Mouse (Mus musculus): ENCODE measurements around the gene Tysnd1. TPM values are rescaled to one million over a fixed set of nuclear protein-coding genes. Genes with fewer than 3 reads are reported as not detected.

Gene Tysnd1
- polyA plus RNA-seq, 1 experiment from 2014 or later = 41.5 TPM

GRCm38 (mm10) chr10:61717406-61718296 is 22.3 kb downstream of the Tysnd1 start:
- 0 out of 2 replicates have a peak, but pooled peaks cover 4% of the 10 kb centered on the region for H3K27me3 ChIP-seq (replicated peaks)
- no peaks in the 10 kb centered on the region for H3K9me3 ChIP-seq (replicated peaks)
- no peak overlapping the region for H3K4me2 ChIP-seq
- H3K4me3 ChIP-seq = no peak overlapping the region
- peaks cover 21% of the 10 kb centered on the region for H3K4me1 ChIP-seq
- H3K9ac ChIP-seq = no peak overlapping the region
- H3K36me3 ChIP-seq = no peaks in the 10 kb centered on the region
- ATAC-seq = no peak
- H3K27ac ChIP-seq = no peak overlapping the region
- WGBS (ENCODE audit: insufficient replicate concordance) = 80% methylated on average over 12 of the region's 12 CpGs

- no peak for ATAC-seq
- no peaks in the 10 kb centered on the region for H3K9me3 ChIP-seq (replicated peaks)
- H3K27ac ChIP-seq = no peak overlapping the region
- H3K4me2 ChIP-seq = no peak overlapping the region
- H3K36me3 ChIP-seq = no peaks in the 10 kb centered on the region
- peaks cover 10% of the 10 kb centered on the region for H3K4me1 ChIP-seq
- WGBS (ENCODE audit: insufficient replicate concordance) = 78% methylated on average over 7 of the region's 7 CpGs
- H3K4me3 ChIP-seq = no peak overlapping the region
- no peak overlapping the region for H3K9ac ChIP-seq
- no peaks in the 10 kb centered on the region for H3K27me3 ChIP-seq (replicated peaks)
Measured at GRCm38 (mm10) chr10:61720331-61720730, 25.0 kb downstream of the Tysnd1 start.

GRCm38 (mm10) chr10:61722215-61722614 is 26.9 kb downstream of the Tysnd1 start:
- H3K4me3 ChIP-seq = no peak overlapping the region
- H3K9me3 ChIP-seq (replicated peaks) = no peaks in the 10 kb centered on the region
- H3K27ac ChIP-seq = no peak overlapping the region
- no peak overlapping the region for H3K4me2 ChIP-seq
- no peaks in the 10 kb centered on the region for H3K27me3 ChIP-seq (replicated peaks)
- H3K36me3 ChIP-seq = no peaks in the 10 kb centered on the region
- 56% methylated on average over 3 of the region's 3 CpGs for WGBS (ENCODE audit: insufficient replicate concordance)
- no peaks in the 10 kb centered on the region for H3K4me1 ChIP-seq
- no peak for ATAC-seq
- no peak overlapping the region for H3K9ac ChIP-seq

GRCm38 (mm10) chr10:61723271-61723670 is 28.0 kb downstream of the Tysnd1 start:
- H3K9me3 ChIP-seq (replicated peaks) = no peaks in the 10 kb centered on the region
- H3K36me3 ChIP-seq = no peaks in the 10 kb centered on the region
- no peak overlapping the region for H3K4me3 ChIP-seq
- WGBS (ENCODE audit: insufficient replicate concordance) = 63% methylated on average over 6 of the region's 6 CpGs
- H3K4me2 ChIP-seq = no peak overlapping the region
- no peak for ATAC-seq
- no peaks in the 10 kb centered on the region for H3K27me3 ChIP-seq (replicated peaks)
- no peak overlapping the region for H3K9ac ChIP-seq
- H3K4me1 ChIP-seq = no peaks in the 10 kb centered on the region
- no peak overlapping the region for H3K27ac ChIP-seq

GRCm38 (mm10) chr10:61729181-61729580 is 33.9 kb downstream of the Tysnd1 start:
- no peak overlapping the region for H3K4me2 ChIP-seq
- no peaks in the 10 kb centered on the region for H3K9me3 ChIP-seq (replicated peaks)
- 0 out of 2 replicates have a peak, but pooled peaks cover 5% of the 10 kb centered on the region for H3K36me3 ChIP-seq
- H3K27me3 ChIP-seq (replicated peaks) = no peaks in the 10 kb centered on the region
- no peak overlapping the region for H3K27ac ChIP-seq
- no peaks in the 10 kb centered on the region for H3K4me1 ChIP-seq
- no peak for ATAC-seq
- H3K4me3 ChIP-seq = no peak overlapping the region
- H3K9ac ChIP-seq = no peak overlapping the region
- 68% methylated on average over 11 of the region's 11 CpGs for WGBS (ENCODE audit: insufficient replicate concordance)

- H3K36me3 ChIP-seq = 0 out of 2 replicates have a peak, but pooled peaks cover 5% of the 10 kb centered on the region
- no peaks in the 10 kb centered on the region for H3K9me3 ChIP-seq (replicated peaks)
- H3K4me3 ChIP-seq = no peak overlapping the region
- no peaks in the 10 kb centered on the region for H3K4me1 ChIP-seq
- H3K4me2 ChIP-seq = no peak overlapping the region
- no peak overlapping the region for H3K9ac ChIP-seq
- no peak for ATAC-seq
- no peak overlapping the region for H3K27ac ChIP-seq
- no peaks in the 10 kb centered on the region for H3K27me3 ChIP-seq (replicated peaks)
- 77% methylated on average over 6 of the region's 6 CpGs for WGBS (ENCODE audit: insufficient replicate concordance)
Measured at GRCm38 (mm10) chr10:61730171-61730570, 34.9 kb downstream of the Tysnd1 start.

- Histone ChIP-seq H3K27ac (no peak overlapping the region), H3K4me3 (no peak overlapping the region), H3K4me2 (no peak overlapping the region), H3K36me3 (0 out of 2 replicates have a peak, but pooled peaks cover 5% of the 10 kb centered on the region), H3K27me3 (replicated peaks) (no peaks in the 10 kb centered on the region), H3K9ac (no peak overlapping the region), H3K9me3 (replicated peaks) (no peaks in the 10 kb centered on the region), H3K4me1 (no peaks in the 10 kb centered on the region)
- 34% methylated on average over 3 of the region's 3 CpGs for WGBS (ENCODE audit: insufficient replicate concordance)
- no peak for ATAC-seq
Measured at GRCm38 (mm10) chr10:61734377-61734776, 39.1 kb downstream of the Tysnd1 start.

- Histone ChIP-seq H3K4me3 (no peak overlapping the region), H3K9me3 (replicated peaks) (no peaks in the 10 kb centered on the region), H3K4me2 (no peak overlapping the region), H3K27me3 (replicated peaks) (no peaks in the 10 kb centered on the region), H3K9ac (no peak overlapping the region), H3K27ac (no peak overlapping the region), H3K36me3 (no peaks in the 10 kb centered on the region), H3K4me1 (no peaks in the 10 kb centered on the region)
- WGBS (ENCODE audit: insufficient replicate concordance) = 69% methylated on average over 10 of the region's 10 CpGs
- no peak for ATAC-seq
Measured at GRCm38 (mm10) chr10:61736671-61737078, 41.4 kb downstream of the Tysnd1 start.

- no peak overlapping the region for H3K9ac ChIP-seq
- H3K27ac ChIP-seq = no peak overlapping the region
- H3K4me1 ChIP-seq = no peaks in the 10 kb centered on the region
- no peak overlapping the region for H3K4me2 ChIP-seq
- no peaks in the 10 kb centered on the region for H3K9me3 ChIP-seq (replicated peaks)
- ATAC-seq = no peak
- no peak overlapping the region for H3K4me3 ChIP-seq
- H3K27me3 ChIP-seq (replicated peaks) = no peaks in the 10 kb centered on the region
- 0 out of 2 replicates have a peak, but pooled peaks cover 4% of the 10 kb centered on the region for H3K36me3 ChIP-seq
- WGBS (ENCODE audit: insufficient replicate concordance) = 81% methylated on average over 1 of the region's 1 CpGs
Measured at GRCm38 (mm10) chr10:61737537-61737936, 42.2 kb downstream of the Tysnd1 start.

- no peak overlapping the region for H3K9ac ChIP-seq
- no peaks in the 10 kb centered on the region for H3K4me1 ChIP-seq
- no peaks in the 10 kb centered on the region for H3K9me3 ChIP-seq (replicated peaks)
- WGBS (ENCODE audit: insufficient replicate concordance) = 68% methylated on average over 4 of the region's 4 CpGs
- no peaks in the 10 kb centered on the region for H3K27me3 ChIP-seq (replicated peaks)
- H3K27ac ChIP-seq = no peak overlapping the region
- 0 out of 2 replicates have a peak, but pooled peaks cover 5% of the 10 kb centered on the region for H3K36me3 ChIP-seq
- no peak for ATAC-seq
- H3K4me3 ChIP-seq = no peak overlapping the region
- H3K4me2 ChIP-seq = no peak overlapping the region
Measured at GRCm38 (mm10) chr10:61738126-61738525, 42.8 kb downstream of the Tysnd1 start.

GRCm38 (mm10) chr10:61741306-61741705 is 46.0 kb downstream of the Tysnd1 start:
- no peaks in the 10 kb centered on the region for H3K27me3 ChIP-seq (replicated peaks)
- H3K36me3 ChIP-seq = peaks cover 23% of the 10 kb centered on the region
- ATAC-seq = no peak
- no peak overlapping the region for H3K4me3 ChIP-seq
- H3K9me3 ChIP-seq (replicated peaks) = peaks cover 9% of the 10 kb centered on the region
- H3K9ac ChIP-seq = no peak overlapping the region
- H3K4me1 ChIP-seq = no peaks in the 10 kb centered on the region
- no peak overlapping the region for H3K4me2 ChIP-seq
- no peak overlapping the region for H3K27ac ChIP-seq
- WGBS (ENCODE audit: insufficient replicate concordance) = 64% methylated on average over 1 of the region's 1 CpGs

GRCm38 (mm10) chr10:61741873-61742272 is 46.6 kb downstream of the Tysnd1 start:
- no peaks in the 10 kb centered on the region for H3K4me1 ChIP-seq
- H3K9me3 ChIP-seq (replicated peaks) = peaks cover 9% of the 10 kb centered on the region
- no peak overlapping the region for H3K4me3 ChIP-seq
- 68% methylated on average over 4 of the region's 4 CpGs for WGBS (ENCODE audit: insufficient replicate concordance)
- H3K27ac ChIP-seq = no peak overlapping the region
- H3K36me3 ChIP-seq = peaks cover 28% of the 10 kb centered on the region
- no peak overlapping the region for H3K4me2 ChIP-seq
- ATAC-seq = no peak
- H3K9ac ChIP-seq = no peak overlapping the region
- H3K27me3 ChIP-seq (replicated peaks) = no peaks in the 10 kb centered on the region
